Mouse (Mus musculus) heart, postnatal 0 days (tissue): Measurements from ENCODE around the gene Gm13285.
"Not testable (repeated sequence)": the region's sequence is repeated elsewhere in the genome, so short reads cannot be mapped to it uniquely, and the experiment has no call there.

ENCODE experiments used
- CTCF ChIP-seq: IDR thresholded peaks from 2 replicates; pipeline ENCODE4 v1.5.1; 2016; ENCODE audit warnings: antibody characterized with exemption, control low read depth, low read depth
- EP300 ChIP-seq: IDR thresholded peaks from 2 replicates; pipeline ENCODE4 v1.6.1; 2016; ENCODE audit warnings: antibody characterized with exemption, low read depth

GRCm38 (mm10) chr4:88827116-88827515, 27.7 kb downstream of the Gm13285 start, which contains the start of gene Ifna6:
- not testable (repeated sequence) for TF ChIP-seq CTCF, EP300
